Mouse (Mus musculus) brain, adult 2 months (tissue): ENCODE measurements around the gene Rab28.

Experiments used
- DNase-seq: peaks from one replicate; pipeline ENCODE4 v3.0.0; 2011; ENCODE audit warnings: low read depth, low spot score

The Rab28 gene

DNA sequence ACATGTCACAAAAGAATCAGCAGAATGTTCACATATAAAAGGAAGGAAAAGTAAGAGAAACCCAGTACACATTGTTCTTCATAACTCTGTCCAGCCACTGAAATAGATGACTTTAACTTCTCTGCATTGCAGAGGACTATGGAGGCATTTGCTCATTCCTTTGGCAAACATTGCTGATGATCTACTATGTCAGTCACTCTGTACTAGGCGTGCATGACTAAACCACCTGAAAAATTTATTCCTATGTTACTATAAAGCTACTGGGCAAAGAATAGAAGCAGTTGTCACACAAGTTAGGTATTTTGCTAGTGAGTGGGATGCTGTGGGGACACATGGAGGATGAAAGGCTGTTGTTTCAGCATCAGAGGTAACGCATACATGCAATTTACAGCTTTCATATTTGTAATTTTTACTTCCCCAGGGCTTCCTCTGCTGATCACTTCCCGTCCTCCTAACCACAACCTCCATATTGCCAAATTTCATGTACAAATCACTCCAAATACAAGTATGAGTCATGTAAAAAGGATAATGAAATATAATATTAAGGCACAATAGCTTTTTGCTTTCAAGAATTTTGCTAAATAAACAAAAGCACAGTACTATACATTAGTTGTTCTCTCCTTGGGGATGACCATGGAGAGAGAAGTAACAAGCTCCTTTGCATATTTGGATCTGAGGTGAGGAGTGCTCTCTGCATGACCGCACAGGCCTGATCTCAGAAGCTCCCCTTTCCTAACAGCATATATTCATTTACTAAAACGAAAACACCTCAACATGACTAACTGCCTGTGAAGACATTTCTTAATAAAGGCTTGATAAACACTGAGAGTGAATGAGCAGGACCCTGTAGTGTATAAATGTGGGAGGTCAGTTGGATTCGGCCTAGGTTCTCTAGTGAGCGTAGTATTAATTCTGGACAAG lies 80.5 kb downstream of the Rab28 start:
- peak; percentile 18 for DNase-seq

DNA sequence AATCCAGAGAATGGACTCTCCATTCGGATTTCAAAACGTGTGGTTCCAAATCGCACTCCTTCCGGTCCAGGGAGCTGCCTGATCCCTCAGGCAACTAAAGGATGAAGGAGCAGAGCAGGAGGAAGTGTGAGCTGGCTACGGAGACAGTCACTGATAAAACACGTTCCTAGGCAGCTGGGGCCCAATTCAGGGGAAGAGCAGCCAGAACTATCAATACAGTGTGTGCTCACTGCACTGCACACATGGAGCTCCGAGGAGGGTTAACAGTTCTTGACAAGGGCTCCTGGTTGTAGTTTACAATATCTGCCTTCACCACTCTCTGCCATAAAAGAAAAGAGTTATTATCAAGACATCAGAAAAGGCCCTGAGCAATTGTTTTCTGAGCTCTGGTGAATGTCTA lies 82.4 kb downstream of the Rab28 start:
- DNase-seq, result no peak

DNA sequence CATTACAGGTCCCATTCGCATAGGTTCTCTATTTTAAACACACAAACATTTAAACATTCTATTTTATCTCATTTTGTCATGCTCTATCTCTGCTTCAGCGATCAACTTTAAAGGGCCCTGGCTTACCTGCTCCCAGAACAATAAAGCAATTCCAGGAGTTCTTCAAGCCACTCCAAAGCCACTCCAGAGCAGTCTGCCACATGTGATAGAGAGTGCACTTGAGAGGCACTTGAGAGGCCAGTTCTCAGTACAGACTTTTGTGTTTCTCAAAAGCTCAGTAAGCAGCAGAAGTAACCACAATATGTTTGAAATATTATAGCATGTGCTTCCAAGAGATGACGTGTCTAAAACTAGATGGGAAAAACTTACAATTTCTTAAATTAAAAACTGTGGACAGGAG lies 86.2 kb downstream of the Rab28 start:
- no peak for DNase-seq

DNA sequence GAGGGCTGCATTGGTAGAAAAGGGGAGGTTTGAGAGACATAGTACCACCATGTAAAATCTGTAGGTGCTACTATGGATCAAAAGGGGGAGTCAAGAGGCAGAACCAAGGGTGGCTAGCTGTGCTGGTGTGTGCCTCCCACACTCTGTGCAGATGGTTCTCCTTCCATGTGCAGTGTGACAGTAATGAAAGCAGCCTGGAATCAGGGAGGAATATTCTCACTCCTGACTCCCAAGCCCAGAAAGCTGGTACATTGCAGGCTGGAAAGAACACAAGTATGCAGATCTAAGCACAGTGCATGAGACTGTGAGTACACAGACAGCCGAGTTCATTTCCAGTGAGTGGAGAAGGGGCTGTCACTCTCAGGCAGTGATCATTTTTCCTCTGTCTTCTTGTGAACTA lies 89.0 kb downstream of the Rab28 start:
- peak; percentile 75 for DNase-seq

DNA sequence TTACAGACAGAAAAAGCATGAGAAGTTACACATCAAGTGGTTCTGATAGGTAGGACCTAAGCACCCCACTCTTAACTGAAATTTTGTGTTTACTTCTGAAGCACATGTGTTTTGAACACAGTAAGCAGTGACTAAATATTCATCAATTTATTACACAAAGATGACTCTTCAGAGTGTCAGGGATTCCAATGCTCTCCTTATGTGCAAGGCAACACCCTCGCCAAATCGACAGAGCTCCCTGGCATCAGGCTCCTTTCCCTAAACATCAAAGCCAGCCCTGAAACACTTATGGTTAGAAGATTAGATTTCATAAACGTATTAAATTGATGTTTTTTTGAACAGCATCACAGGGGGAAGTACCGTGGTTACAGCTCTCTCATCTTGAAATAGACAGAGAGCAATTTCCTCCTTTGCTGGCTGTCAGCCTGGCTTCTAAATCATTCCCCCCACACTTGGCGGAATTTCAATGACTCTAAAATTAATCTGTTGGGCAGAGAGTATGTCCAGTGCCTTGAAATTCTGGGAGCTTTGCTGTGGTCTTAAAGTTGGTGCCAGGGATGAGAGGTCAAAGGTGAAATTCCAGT lies 97.4 kb downstream of the Rab28 start:
- DNase-seq, result peak; percentile 53

DNA sequence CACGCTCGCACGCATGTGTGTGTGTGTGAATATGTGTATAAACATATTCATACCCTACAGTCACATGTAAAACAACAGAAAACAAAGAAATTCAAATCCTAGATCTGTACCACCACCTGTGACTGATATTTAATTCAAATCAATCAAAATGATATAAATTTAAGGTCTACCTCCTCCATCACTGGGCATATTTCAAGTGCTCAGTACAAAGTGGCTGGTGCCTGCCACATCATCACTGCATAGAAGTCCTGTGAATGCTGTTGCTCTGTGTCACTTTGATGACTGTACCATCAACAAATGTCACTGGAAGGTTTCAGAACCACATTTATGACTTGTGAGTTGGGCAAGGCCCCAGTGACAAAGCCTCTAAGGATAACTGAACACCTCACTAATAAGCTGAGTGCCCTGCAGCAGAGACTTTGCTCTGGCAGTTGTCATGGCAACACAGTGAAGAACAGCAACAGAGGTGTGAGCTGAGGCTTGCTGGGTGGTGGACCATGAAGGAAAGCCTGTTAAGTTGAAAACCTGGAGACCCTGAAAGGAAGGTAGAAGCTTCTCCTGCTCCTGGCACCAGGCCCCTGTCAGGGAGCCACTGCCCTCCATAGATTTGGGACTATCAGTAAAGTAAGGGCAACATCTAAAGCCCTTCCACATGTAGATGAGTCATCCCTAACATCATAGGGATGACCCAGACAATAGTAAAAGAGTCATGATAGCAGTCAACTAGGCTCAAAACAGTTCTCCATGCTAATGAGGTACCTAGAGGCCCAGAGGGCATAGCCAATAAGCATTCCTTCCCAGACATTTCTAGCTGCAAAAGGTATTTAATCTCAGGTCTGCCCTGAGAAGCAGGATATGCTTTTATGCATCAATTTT lies 111.5 kb downstream of the Rab28 start:
- DNase-seq, result peak; percentile 65

DNA sequence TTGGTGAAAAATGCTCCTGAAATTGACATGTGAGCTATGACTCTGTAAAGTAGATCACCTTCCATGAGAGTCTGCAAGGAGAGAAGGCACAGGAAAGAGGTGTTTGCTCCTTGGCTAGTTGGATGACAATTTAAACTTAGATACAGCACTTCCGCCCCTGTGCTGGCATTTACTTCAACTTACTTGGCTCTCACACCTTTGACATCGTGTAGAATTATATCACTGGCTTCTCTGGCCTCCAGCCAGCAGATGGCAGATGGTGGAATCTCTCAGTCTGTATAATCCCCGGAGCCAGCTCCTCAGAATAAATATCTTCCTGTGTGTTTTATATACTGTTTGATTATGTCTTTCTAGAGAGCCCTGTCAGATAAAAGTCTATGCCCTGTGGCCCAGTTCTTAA lies 112.8 kb downstream of the Rab28 start:
- peak; percentile 71 for DNase-seq

DNA sequence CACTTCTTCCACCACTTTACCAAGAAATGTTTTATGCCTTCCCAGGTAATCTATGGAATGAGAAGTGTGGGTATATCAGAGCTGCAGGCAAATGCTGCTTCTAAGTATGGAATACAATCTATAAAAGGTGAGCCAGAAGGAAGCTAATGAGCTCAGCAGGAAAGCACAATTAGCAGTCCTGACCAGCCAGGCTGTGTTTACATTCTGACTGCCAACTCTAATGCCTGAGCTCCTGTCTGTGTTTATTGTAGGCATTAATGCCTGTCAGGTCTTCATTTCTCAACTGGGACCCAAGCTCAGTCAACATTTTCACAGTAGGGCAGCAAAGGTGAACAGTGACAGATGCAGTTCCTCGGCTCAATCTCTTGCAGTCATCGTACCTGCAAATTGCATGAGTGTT lies 129.9 kb downstream of the Rab28 start:
- DNase-seq, result no peak
